Mouse (Mus musculus) ES-Bruce4 (cell line): ENCODE data around the gene Acta2. TPM values are rescaled to one million over a fixed set of nuclear protein-coding genes. Genes with fewer than 3 reads are reported as not detected.

Experiments used
- H3K27ac ChIP-seq: 2 replicates; pipeline ENCODE4 v1.5.1; 2012; ENCODE audit warnings: low read length, inconsistent platforms; ENCODE audit not compliant: insufficient read depth
- H3K27me3 ChIP-seq: 2 replicates; pipeline ENCODE4 v1.6.1; 2012; ENCODE audit warnings: mild to moderate bottlenecking, low read length, inconsistent platforms; ENCODE audit not compliant: control insufficient read depth, poor library complexity, insufficient read depth, severe bottlenecking
- H3K36me3 ChIP-seq: 2 replicates; pipeline ENCODE4 v1.6.1; 2012; ENCODE audit warnings: inconsistent platforms, mild to moderate bottlenecking, low read length, moderate library complexity; ENCODE audit not compliant: control insufficient read depth, poor library complexity, insufficient read depth, severe bottlenecking
- H3K4me1 ChIP-seq: one replicate; pipeline ENCODE4 v1.8.1; 2011; ENCODE audit warnings: low read length; ENCODE audit not compliant: control insufficient read depth, insufficient read depth
- H3K4me3 ChIP-seq: 2 replicates; pipeline ENCODE4 v1.5.1; 2011; ENCODE audit warnings: low read depth, mild to moderate bottlenecking, low read length
- H3K9ac ChIP-seq: 2 replicates; pipeline ENCODE4 v1.6.1; 2012; ENCODE audit warnings: low read depth, mild to moderate bottlenecking, inconsistent platforms; ENCODE audit not compliant: poor library complexity, severe bottlenecking
- H3K9me3 ChIP-seq: replicated peaks from 2 replicates; pipeline ENCODE4 v1.6.1; 2012; ENCODE audit warnings: mild to moderate bottlenecking, low read length, inconsistent platforms; ENCODE audit not compliant: control insufficient read depth, poor library complexity, insufficient read depth, severe bottlenecking
- CTCF ChIP-seq: IDR thresholded peaks from one replicate; pipeline ENCODE4 v1.8.1; 2011; ENCODE audit warnings: low read depth, low read length
- EP300 ChIP-seq: IDR thresholded peaks from 2 replicates; pipeline ENCODE4 v1.6.1; 2011; ENCODE audit warnings: low read depth, low read length; ENCODE audit not compliant: insufficient read depth
- POLR2A ChIP-seq: IDR thresholded peaks from one replicate; pipeline ENCODE4 v1.8.1; 2011; ENCODE audit warnings: low read length; ENCODE audit not compliant: insufficient read depth
- polyA plus RNA-seq: library from polyadenylated mRNA; stranded (reverse); fragments of >200 nt; gene quantifications from 2 replicates; pipeline ENCODE4 v1.2.4, GENCODE M21; 2011; ENCODE audit warnings: low read depth; ENCODE audit not compliant: missing spikeins, insufficient read depth, insufficient read length

The Acta2 gene
- polyA plus RNA-seq, result 44.1 and 50.0 TPM in 2 replicates

- Histone ChIP-seq H3K4me1 (no peaks in the 10 kb centered on the region), H3K27me3 (no peaks in the 10 kb centered on the region), H3K4me3 (no peak within 1 kb of the TSS), H3K9me3 (no peaks in the 10 kb centered on the region), H3K9ac (no peak within 1 kb of the TSS), H3K27ac (no peak within 1 kb of the TSS), H3K36me3 (no peaks in the 10 kb centered on the region)
- no peak for TF ChIP-seq POLR2A
Measured at GRCm38 (mm10) chr19:34254880-34255681, at the start of gene Acta2. TSS of gene Acta2 (minus strand) at chr19:34255590.

- Histone ChIP-seq H3K4me3 (no peak overlapping the region), H3K9me3 (no peaks in the 10 kb centered on the region), H3K27me3 (no peaks in the 10 kb centered on the region), H3K36me3 (no peaks in the 10 kb centered on the region), H3K9ac (no peak overlapping the region), H3K27ac (no peak overlapping the region), H3K4me1 (no peaks in the 10 kb centered on the region)
- TF ChIP-seq POLR2A (no peak), EP300 (no peak), CTCF (no peak)
Measured at GRCm38 (mm10) chr19:34304917-34305316, 49.5 kb upstream of the Acta2 start.

- TF ChIP-seq CTCF, result no peak
- TF ChIP-seq POLR2A, result no peak
- no peak for TF ChIP-seq EP300
- no peaks in the 10 kb centered on the region; the same call in 1 of the 2 replicates for H3K27me3 ChIP-seq
- H3K36me3 ChIP-seq, result no peaks in the 10 kb centered on the region
- H3K9me3 ChIP-seq, result no peaks in the 10 kb centered on the region
- H3K9ac ChIP-seq, result no peak overlapping the region
- no peak overlapping the region for H3K27ac ChIP-seq
- no peaks in the 10 kb centered on the region for H3K4me1 ChIP-seq
- no peak overlapping the region for H3K4me3 ChIP-seq
Measured at GRCm38 (mm10) chr19:34300430-34300829, 45.0 kb upstream of the Acta2 start.

DNA sequence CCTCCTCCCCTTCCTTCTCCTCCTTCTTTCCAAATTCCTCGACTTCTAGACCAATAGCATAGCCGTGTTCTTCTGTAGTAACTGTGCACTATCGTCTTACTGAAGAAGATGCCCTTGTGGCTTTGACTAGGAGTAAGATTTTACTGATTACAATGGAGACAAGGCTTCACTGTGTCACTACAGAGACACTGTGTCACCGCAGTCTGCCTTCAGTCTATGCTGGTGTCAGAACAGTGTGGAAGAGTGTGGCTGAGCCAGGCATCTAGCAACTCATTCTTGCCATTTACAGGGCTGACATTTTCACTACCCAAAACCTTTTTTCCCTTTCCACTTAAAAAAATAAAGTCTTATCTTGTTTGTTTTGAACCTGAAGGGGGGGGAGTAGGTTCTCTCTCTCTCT lies 43.8 kb upstream of the Acta2 start:
- Histone ChIP-seq H3K4me3 (no peak overlapping the region), H3K27me3 (no peaks in the 10 kb centered on the region; the same call in 1 of the 2 replicates), H3K27ac (no peak overlapping the region), H3K36me3 (no peaks in the 10 kb centered on the region), H3K9ac (no peak overlapping the region), H3K9me3 (no peaks in the 10 kb centered on the region), H3K4me1 (no peaks in the 10 kb centered on the region)
- TF ChIP-seq CTCF, result no peak
- TF ChIP-seq POLR2A, result no peak
- TF ChIP-seq EP300, result no peak

- TF ChIP-seq CTCF (no peak), POLR2A (no peak), EP300 (no peak)
- Histone ChIP-seq H3K9me3 (no peaks in the 10 kb centered on the region), H3K27ac (no peak overlapping the region), H3K4me3 (no peak overlapping the region), H3K27me3 (no peaks in the 10 kb centered on the region; the same call in 1 of the 2 replicates), H3K9ac (no peak overlapping the region), H3K4me1 (no peaks in the 10 kb centered on the region), H3K36me3 (no peaks in the 10 kb centered on the region)
Measured at GRCm38 (mm10) chr19:34298531-34298930, 43.1 kb upstream of the Acta2 start.

DNA sequence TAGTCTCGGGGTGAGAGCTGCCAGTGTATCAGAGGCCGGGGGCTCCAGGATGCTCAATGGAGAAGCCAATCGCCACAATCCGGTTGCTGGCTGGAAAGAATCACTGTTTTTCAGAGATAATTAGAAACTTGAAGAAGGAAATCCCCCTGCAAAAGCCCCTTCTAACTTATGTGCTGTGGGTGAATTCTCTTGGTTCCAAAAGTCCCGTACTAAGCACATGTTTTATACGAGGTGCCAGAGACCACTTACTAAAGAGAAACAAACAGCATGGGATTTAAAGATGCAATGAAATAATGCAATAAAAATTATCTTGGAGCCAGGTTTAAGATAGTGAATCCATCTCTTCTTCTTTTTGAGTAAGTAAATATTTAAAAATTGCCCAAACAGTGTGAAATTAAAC lies 40.1 kb upstream of the Acta2 start:
- Histone ChIP-seq H3K9ac (no peak overlapping the region), H3K4me3 (no peak overlapping the region), H3K9me3 (no peaks in the 10 kb centered on the region), H3K4me1 (no peaks in the 10 kb centered on the region), H3K36me3 (no peaks in the 10 kb centered on the region), H3K27me3 (peaks cover 1% of the 10 kb centered on the region; the same call in 1 of the 2 replicates), H3K27ac (no peak overlapping the region)
- no peak for TF ChIP-seq POLR2A
- TF ChIP-seq EP300, result no peak
- TF ChIP-seq CTCF, result no peak
